Mouse (Mus musculus): ENCODE data around the gene Drg1. TPM values are rescaled to one million over a fixed set of nuclear protein-coding genes. Genes with fewer than 3 reads are reported as not detected.
"Not testable (repeated sequence)": the region's sequence is repeated elsewhere in the genome, so short reads cannot be mapped to it uniquely, and the experiment has no call there.

Gene Drg1
- polyA plus RNA-seq, 1 experiment from 2014 or later = 287 TPM

DNA sequence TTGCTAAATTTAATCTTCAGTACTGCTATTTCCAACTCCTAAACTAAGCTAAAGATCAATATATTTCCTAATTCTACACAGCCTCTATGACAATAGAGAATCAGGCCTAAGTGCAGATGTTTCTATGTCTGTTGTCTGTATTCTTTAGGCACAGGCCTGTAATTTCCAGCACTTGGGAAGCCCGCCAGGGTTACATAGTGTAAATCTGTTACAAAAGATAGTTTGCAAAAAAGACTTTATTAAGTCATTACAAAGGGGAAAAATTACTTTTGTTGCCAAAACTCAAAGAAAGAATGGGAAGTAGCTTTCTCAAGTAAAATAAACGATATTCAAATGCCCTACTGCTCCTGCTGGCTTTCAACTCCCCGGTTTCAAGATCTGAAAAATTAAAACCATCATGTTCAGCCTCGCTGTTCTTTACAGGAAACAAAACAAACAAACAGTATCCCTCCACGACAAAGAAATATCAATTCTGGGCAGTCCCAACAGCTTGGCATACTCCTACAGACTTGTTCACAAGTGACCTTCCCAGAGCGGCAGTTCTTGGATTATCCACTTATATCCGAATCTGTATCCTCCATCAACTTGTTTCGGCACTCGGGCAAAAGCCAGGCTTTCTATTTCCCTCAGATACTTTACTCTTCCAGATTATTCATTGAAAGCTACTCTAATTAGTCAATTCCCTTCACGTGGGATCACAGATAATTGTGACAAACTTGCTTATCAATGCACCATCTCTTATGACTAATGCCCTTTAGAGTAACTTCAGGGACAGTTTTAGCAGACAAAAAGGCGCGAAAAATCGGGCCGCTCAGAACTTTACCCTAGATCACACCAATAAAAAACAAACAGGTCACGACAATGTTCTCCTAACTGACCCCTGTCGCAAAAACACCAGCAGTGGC lies 64.6 kb downstream of the Drg1 start:
- H3K27me3 ChIP-seq (replicated peaks; ENCODE audit: low read depth, poor library complexity, severe bottlenecking) = no peaks in the 10 kb centered on the region
- DNase-seq (ENCODE audit: low spot score) = peak; percentile 35
- H3K9me3 ChIP-seq = no peaks in the 10 kb centered on the region
- peak overlapping the region; percentile 55 for H3K4me3 ChIP-seq
- peaks cover 25% of the 10 kb centered on the region for H3K36me3 ChIP-seq (replicated peaks)
- no peaks in the 10 kb centered on the region; the same call in 1 of the 2 replicates for H3K4me1 ChIP-seq
- 10% methylated on average over 16 of the region's 16 CpGs for WGBS
- peak overlapping the region; percentile 84 for H3K27ac ChIP-seq (replicated peaks)

- 89% methylated on average over 7 of the region's 7 CpGs for WGBS
- DNase-seq (ENCODE audit: low spot score); H3K9me3 ChIP-seq; H3K4me3 ChIP-seq; H3K27me3 ChIP-seq (replicated peaks; ENCODE audit: low read depth, poor library complexity, severe bottlenecking); H3K4me1 ChIP-seq; H3K27ac ChIP-seq (replicated peaks): not testable (repeated sequence)
- H3K36me3 ChIP-seq (replicated peaks) = peaks cover 16% of the 10 kb centered on the region
These were observed 65.6 kb downstream of the Drg1 start for GRCm38 (mm10) chr11:3200636-3201035.

DNA sequence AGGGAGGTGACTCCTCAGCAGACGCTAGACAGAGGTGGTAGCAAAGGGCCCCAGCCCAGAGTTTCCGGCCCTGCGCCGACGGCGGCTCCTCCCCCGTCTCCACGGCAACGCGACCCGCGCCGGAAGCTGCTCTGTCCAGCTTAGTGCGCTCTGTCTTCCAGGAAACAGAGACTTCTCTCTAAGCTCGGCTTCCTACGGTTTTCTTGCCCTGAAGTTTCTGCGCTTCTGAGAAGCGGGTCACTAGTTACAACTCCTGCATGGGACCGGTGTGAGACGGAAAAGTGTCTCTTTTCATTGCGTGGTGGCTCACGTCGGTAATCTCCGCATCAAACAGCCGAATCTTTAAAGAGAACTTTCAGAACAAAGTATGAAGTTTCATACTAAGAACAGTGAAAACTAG lies 72.9 kb downstream of the Drg1 start, which contains the start of gene Sfi1:
TSS of gene Sfi1 (minus strand) at position 101 of the 400 bp plus-strand sequence.
- DNase-seq (ENCODE audit: low spot score) = no peak
- Histone ChIP-seq H3K9me3 (no peaks in the 10 kb centered on the region), H3K4me3 (no peak within 1 kb of the TSS), H3K4me1 (no peaks in the 10 kb centered on the region), H3K27me3 (replicated peaks; ENCODE audit: low read depth, poor library complexity, severe bottlenecking) (no peaks in the 10 kb centered on the region), H3K36me3 (replicated peaks) (no peaks in the 10 kb centered on the region), H3K27ac (replicated peaks) (no peak within 1 kb of the TSS)
- WGBS = 84% methylated on average over 25 of the region's 25 CpGs

GRCm38 (mm10) chr11:3182707-3183106 lies 83.5 kb downstream of the Drg1 start:
- peaks cover 12% of the 10 kb centered on the region for H3K9me3 ChIP-seq
- not testable (repeated sequence) for H3K27ac ChIP-seq (replicated peaks); DNase-seq (ENCODE audit: low spot score); H3K36me3 ChIP-seq (replicated peaks); H3K4me3 ChIP-seq; H3K4me1 ChIP-seq; H3K27me3 ChIP-seq (replicated peaks; ENCODE audit: low read depth, poor library complexity, severe bottlenecking)
- WGBS = 90% methylated on average over 1 of the region's 1 CpGs

DNA sequence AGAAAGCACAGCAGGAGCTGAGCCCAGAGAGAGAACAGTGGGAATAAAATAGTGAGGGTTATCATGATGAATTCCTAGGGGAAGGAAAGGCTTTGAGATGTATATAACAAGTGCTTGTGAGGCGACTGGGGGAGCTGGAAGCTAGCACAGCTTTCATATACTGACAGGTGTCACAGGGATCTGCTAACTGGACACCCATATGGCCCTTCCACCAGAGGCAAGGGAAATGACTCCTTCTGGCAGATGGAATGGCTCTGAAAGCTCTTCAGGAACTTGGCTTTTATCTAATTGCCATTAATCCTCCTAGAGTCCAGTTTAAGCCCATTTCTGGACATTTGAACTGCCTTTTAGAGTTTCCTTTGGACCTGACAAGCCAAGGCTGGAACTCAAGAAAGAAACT lies 84.2 kb downstream of the Drg1 start:
- H3K4me1 ChIP-seq; H3K4me3 ChIP-seq; H3K27me3 ChIP-seq (replicated peaks; ENCODE audit: low read depth, poor library complexity, severe bottlenecking); H3K27ac ChIP-seq (replicated peaks); DNase-seq (ENCODE audit: low spot score); H3K36me3 ChIP-seq (replicated peaks): not testable (repeated sequence)
- 57% methylated on average over 1 of the region's 1 CpGs for WGBS
- H3K9me3 ChIP-seq = peaks cover 12% of the 10 kb centered on the region

DNA sequence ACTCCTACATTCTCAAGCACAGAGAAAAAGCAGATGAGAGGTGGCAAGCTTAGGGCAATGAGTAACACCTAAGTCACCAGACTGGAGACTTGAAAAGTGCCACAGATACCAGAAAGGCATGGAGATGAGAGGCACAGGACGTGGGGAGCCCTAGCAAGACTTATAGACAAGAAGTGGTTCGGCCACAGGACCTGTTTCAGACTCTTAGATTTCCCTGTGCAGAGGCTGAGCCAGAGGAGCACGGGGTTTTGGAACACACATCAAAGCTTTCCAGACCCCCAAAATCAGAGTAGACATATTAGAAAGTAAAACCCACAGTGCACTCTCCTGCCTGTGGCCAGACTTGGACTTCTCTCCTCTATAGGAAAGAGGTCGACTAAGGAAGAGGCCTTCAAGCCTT lies 85.0 kb downstream of the Drg1 start:
- H3K27me3 ChIP-seq (replicated peaks; ENCODE audit: low read depth, poor library complexity, severe bottlenecking); H3K4me3 ChIP-seq; H3K4me1 ChIP-seq; H3K36me3 ChIP-seq (replicated peaks); H3K27ac ChIP-seq (replicated peaks): not testable (repeated sequence)
- peak; percentile 29 for DNase-seq (ENCODE audit: low spot score)
- WGBS = 61% methylated on average over 4 of the region's 4 CpGs
- H3K9me3 ChIP-seq = peaks cover 12% of the 10 kb centered on the region

DNA sequence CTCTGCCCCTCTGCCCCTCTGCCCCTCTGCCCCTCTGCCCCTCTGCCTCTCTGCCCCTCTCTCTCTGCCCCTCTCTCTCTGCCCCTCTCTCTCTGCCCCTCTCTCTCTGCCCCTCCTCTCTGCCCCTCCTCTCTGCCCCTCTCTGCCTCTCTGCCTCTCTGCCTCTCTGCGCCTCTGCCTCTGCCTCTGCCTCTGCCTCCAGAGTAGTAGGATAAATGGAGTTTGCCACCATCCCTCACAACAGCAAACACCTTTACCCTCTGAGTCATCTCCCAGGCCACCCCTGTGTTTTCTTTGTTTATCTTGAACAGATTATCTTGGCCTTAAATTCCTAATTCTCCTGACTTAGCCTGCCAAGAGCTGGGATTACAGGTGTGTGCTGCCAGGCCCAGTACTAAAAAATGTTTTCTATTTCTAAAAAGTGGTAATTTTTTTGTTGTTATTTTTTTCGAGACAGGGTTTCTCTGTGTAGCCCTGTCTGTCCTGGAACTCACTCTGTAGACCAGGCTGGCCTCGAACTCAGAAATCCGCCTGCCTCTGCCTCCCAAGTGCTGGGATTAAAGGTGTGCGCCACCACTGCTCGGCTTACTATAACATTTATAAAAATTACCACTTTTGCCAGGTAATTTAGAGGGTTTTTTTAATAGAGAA lies 85.6 kb downstream of the Drg1 start:
- not testable (repeated sequence) for H3K4me3 ChIP-seq; H3K27me3 ChIP-seq (replicated peaks; ENCODE audit: low read depth, poor library complexity, severe bottlenecking); H3K36me3 ChIP-seq (replicated peaks); DNase-seq (ENCODE audit: low spot score); H3K4me1 ChIP-seq; H3K27ac ChIP-seq (replicated peaks)
- peaks cover 12% of the 10 kb centered on the region for H3K9me3 ChIP-seq
- WGBS = 77% methylated on average over 6 of the region's 6 CpGs

GRCm38 (mm10) chr11:3179726-3180092 lies 86.5 kb downstream of the Drg1 start:
- H3K27me3 ChIP-seq (replicated peaks; ENCODE audit: low read depth, poor library complexity, severe bottlenecking); H3K4me3 ChIP-seq; DNase-seq (ENCODE audit: low spot score); H3K27ac ChIP-seq (replicated peaks); H3K4me1 ChIP-seq: not testable (repeated sequence)
- Histone ChIP-seq H3K36me3 (replicated peaks) (peaks cover 12% of the 10 kb centered on the region), H3K9me3 (peaks cover 12% of the 10 kb centered on the region)
- 85% methylated on average over 7 of the region's 7 CpGs for WGBS

DNA sequence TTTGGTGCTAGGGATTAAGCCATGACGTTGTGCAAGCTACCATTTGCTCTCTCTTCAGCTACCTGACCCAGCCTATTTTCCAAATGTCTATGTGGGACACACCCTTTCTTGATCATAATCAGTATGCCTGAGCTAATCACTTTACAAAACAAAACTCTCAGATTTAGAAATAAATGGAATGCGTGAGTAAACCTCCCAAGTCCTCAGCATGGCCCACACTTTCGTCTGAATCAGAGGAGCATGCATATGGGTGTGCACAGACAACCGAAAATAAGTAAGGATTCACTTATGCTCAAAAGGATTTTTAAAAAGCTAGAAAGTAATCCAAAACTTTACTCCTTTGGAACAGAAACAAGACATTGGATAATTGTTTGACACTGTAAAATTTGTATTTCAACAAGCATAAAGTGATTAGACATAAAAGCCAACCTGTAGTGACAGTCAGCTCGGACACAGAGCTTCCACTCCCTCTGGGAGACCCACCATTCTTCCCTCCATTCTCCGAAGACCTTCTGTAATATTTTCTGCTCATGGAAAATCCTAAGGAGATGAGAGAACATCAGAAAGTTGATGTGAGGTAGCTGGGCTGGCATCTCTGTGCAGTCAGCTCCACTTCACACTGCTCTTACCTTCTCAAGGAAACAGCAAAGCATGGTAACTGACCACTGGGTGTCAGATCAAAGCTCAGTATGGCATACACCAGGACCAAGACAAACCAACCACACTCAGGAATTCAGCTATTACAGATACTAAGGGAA lies 87.1 kb downstream of the Drg1 start:
- H3K27ac ChIP-seq (replicated peaks); H3K4me3 ChIP-seq; DNase-seq (ENCODE audit: low spot score); H3K4me1 ChIP-seq; H3K27me3 ChIP-seq (replicated peaks; ENCODE audit: low read depth, poor library complexity, severe bottlenecking): not testable (repeated sequence)
- H3K36me3 ChIP-seq (replicated peaks) = peaks cover 12% of the 10 kb centered on the region
- peaks cover 12% of the 10 kb centered on the region for H3K9me3 ChIP-seq
- 85% methylated on average over 6 of the region's 6 CpGs for WGBS

DNA sequence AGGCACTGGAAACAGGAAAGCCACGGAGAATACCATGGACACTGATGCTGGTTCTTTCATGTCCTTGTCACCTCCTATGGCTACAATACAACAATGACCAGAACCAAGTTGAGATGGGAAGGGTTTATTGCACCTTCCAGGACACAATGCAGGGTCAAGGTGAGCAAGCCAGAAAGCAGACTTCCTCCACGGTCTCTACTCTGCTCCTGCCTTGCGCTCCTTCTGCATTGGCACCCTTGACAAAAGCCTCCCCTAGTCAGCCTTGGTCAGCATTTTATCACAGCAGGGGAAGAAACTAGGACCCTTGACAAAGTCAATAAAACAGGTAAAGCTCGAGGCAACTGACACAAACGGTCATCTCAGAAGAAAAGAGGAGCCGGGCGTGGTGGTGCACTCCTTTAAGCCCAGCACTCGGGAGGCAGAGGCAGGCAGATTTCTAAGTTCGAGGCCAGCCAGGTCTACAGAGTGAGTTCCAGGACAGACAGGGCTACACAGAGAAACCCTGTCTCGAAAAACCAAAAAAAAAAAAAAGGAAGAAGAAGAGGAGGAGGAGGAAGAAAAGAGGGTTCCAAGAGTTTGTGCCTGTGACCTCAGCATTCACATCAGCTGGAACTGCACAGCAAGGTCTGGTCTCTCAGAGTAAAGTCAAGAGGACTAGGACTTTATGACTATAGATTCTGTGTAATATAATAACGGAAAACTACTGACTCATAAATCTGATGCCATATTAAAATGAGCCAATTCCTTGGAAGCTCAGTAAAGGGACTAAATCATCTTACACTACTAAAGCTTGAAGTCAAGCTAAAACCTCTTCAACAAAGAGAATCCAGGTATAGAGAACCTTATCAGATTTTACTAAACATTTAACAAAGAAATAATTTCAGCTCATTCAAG lies 92.5 kb downstream of the Drg1 start:
- peak; percentile 27 for DNase-seq (ENCODE audit: low spot score)
- Histone ChIP-seq H3K9me3 (peaks cover 12% of the 10 kb centered on the region), H3K36me3 (replicated peaks) (peaks cover 11% of the 10 kb centered on the region)
- H3K27ac ChIP-seq (replicated peaks); H3K4me1 ChIP-seq; H3K27me3 ChIP-seq (replicated peaks; ENCODE audit: low read depth, poor library complexity, severe bottlenecking); H3K4me3 ChIP-seq: not testable (repeated sequence)
- 85% methylated on average over 11 of the region's 11 CpGs for WGBS

GRCm38 (mm10) chr11:3172526-3172925 lies 93.7 kb downstream of the Drg1 start:
- H3K27me3 ChIP-seq (replicated peaks; ENCODE audit: low read depth, poor library complexity, severe bottlenecking); H3K4me1 ChIP-seq; H3K4me3 ChIP-seq; H3K27ac ChIP-seq (replicated peaks); DNase-seq (ENCODE audit: low spot score); H3K36me3 ChIP-seq (replicated peaks): not testable (repeated sequence)
- H3K9me3 ChIP-seq = peaks cover 21% of the 10 kb centered on the region
- whole genome bisulfite sequencing = 61% methylated on average over 5 of the region's 6 CpGs

- not testable (repeated sequence) for H3K4me1 ChIP-seq; H3K27me3 ChIP-seq (replicated peaks; ENCODE audit: low read depth, poor library complexity, severe bottlenecking); H3K4me3 ChIP-seq; DNase-seq (ENCODE audit: low spot score); H3K36me3 ChIP-seq (replicated peaks); H3K27ac ChIP-seq (replicated peaks)
- WGBS = 70% methylated on average over 1 of the region's 1 CpGs
- H3K9me3 ChIP-seq = peaks cover 23% of the 10 kb centered on the region
These were observed 94.3 kb downstream of the Drg1 start for GRCm38 (mm10) chr11:3171931-3172330.

All from embryonic facial prominence, embryonic 10.5 days (tissue).